ENCODE assay signal across 9 mouse cellular contexts in the genomic region with DNA sequence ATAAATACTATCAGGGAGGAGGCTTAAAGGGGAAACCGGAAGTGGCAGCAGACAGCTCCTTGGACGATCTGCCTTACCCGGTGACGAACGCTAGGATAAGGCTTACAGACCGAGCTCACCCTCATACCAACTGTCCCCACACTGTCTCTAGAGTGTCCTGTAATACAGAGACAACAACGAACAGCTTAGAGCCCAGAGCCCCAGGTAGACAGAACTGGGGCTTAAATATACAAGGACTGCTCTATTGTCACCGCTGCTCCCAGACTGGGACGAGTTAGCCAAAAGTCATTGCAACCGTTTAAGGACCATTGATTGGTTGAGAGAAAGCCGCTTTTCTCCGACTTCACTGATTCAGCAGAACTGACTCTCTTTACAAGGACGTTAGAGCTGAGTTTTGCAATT. TPM values are rescaled to one million over a fixed set of nuclear protein-coding genes. Genes with fewer than 3 reads are reported as not detected.
DNase-seq lines count a peak whose midpoint lies in the region; ATAC-seq and TF ChIP-seq lines count a peak whose summit lies in the region.
"Had no signal": no experiment of that assay in that cellular context is flagged by ENCODE, and none has a peak within 500 bp of the region (broad histone marks: within the 10 kb centered on the region; RNA-seq: fewer than 3 reads in every experiment).

No protein-coding gene starts in this region.

- no peak for TF ChIP-seq EP300 in liver, postnatal 0 days (IDR thresholded peaks at IDR 0.05; ENCODE audit: low read depth)

- peak overlapping the region; percentile 56 for H3K9ac ChIP-seq in heart, embryonic 14.5 days (ENCODE audit: low read length)
- H3K9ac ChIP-seq in forebrain, postnatal 0 days, result no peak overlapping the region
- H3K9ac ChIP-seq in liver, postnatal 0 days (replicated peaks), result peak overlapping the region; percentile 26; the same call in 1 of the 2 replicates

- peak overlapping the region; percentile 57 for H3K4me2 ChIP-seq in heart, embryonic 14.5 days (ENCODE audit: low read length)
- H3K4me2 ChIP-seq in forebrain, postnatal 0 days (ENCODE audit: low read depth), result peak overlapping the region; percentile 9; the same call in 1 of the 2 replicates
- peak overlapping the region; percentile 64 for H3K4me2 ChIP-seq in liver, postnatal 0 days (ENCODE audit: low read depth, low read length)

- H3K27me3 ChIP-seq in heart, embryonic 14.5 days (ENCODE audit: control insufficient read depth, insufficient read depth, low read length), result no peaks in the 10 kb centered on the region
- no peaks in the 10 kb centered on the region for H3K27me3 ChIP-seq in forebrain, postnatal 0 days (ENCODE audit: insufficient read depth, low read length)
- no peaks in the 10 kb centered on the region for H3K27me3 ChIP-seq in liver, postnatal 0 days (ENCODE audit: insufficient read depth, low read length)
- no peaks in the 10 kb centered on the region for H3K27me3 ChIP-seq in cerebellum, adult 2 months (ENCODE audit: control insufficient read depth, insufficient read depth, low read length)

- H3K4me3 ChIP-seq in heart, embryonic 14.5 days (ENCODE audit: control insufficient read depth in 1 of 2, insufficient read depth in 1 of 2, low read depth in 1 of 2, low read length in 2 of 2), result peak overlapping the region; percentile 23 to 36; a peak in 3 of 4 replicates
- no peak overlapping the region for H3K4me3 ChIP-seq in forebrain, postnatal 0 days (ENCODE audit: low read depth, low read length)
- peak overlapping the region; percentile 33 for H3K4me3 ChIP-seq in liver, postnatal 0 days (ENCODE audit: low read depth, low read length)
- no peak overlapping the region for H3K4me3 ChIP-seq in cerebellum, adult 2 months (replicated peaks; ENCODE audit: insufficient read depth, low read depth, low read length)

- TF ChIP-seq CTCF in forebrain, postnatal 0 days (IDR thresholded peaks at IDR 0.05; ENCODE audit: low read depth), result no peak
- TF ChIP-seq CTCF in liver, postnatal 0 days (IDR thresholded peaks at IDR 0.05; ENCODE audit: low read depth), result 0 out of 2 replicates have a peak, but pooled peaks have one; percentile 7
- TF ChIP-seq CTCF in cerebellum, adult 2 months (IDR thresholded peaks at IDR 0.05; ENCODE audit: borderline replicate concordance, insufficient read depth, low read depth, low read length), result no peak

- no peak overlapping the region; a peak in 1 of 4 replicates for H3K27ac ChIP-seq in heart, embryonic 14.5 days (replicated peaks in 1 of 2; ENCODE audit: control insufficient read depth in 1 of 2, insufficient read depth in 1 of 2, low read depth in 2 of 2, low read length in 2 of 2)
- no peak overlapping the region for H3K27ac ChIP-seq in forebrain, postnatal 0 days (ENCODE audit: low read depth, low read length)
- H3K27ac ChIP-seq in liver, postnatal 0 days (ENCODE audit: low read depth), result no peak overlapping the region
- H3K27ac ChIP-seq in cerebellum, adult 2 months (ENCODE audit: insufficient read depth, low read length), result no peak overlapping the region

- no peaks in the 10 kb centered on the region for H3K9me3 ChIP-seq in heart, embryonic 14.5 days (ENCODE audit: control insufficient read depth, low read length)
- H3K9me3 ChIP-seq in forebrain, postnatal 0 days (ENCODE audit: low read length), result no peaks in the 10 kb centered on the region
- H3K9me3 ChIP-seq in liver, postnatal 0 days (ENCODE audit: low read length), result no peaks in the 10 kb centered on the region

- ATAC-seq in heart, embryonic 14.5 days (ENCODE audit: insufficient number of reproducible peaks, insufficient read depth, low FRiP score, low read depth), result no peak
- no peak for ATAC-seq in forebrain, postnatal 0 days
- peak; percentile 45 for ATAC-seq in liver, postnatal 0 days

- DNase-seq in heart, adult 9 months (ENCODE audit: low spot score in 2 of 2), result no peak
- peak; percentile 10 for DNase-seq in ES-CJ7 (ENCODE audit: low read depth, low spot score)
- DNase-seq in forebrain, postnatal 0 days, result no peak
- DNase-seq in liver, postnatal 0 days, result no peak
- no peak for DNase-seq in layer of hippocampus, postnatal 25 days (ENCODE audit: extremely low spot score in 1 of 2, low spot score in 1 of 2)
- DNase-seq in urinary bladder, adult 18-20 months (ENCODE audit: low spot score in 2 of 2), result no peak
- DNase-seq in cerebellum, adult 2 months, result no peak
- DNase-seq: cerebellum, adult 8-10 months had no signal

- TF ChIP-seq POLR2A in cerebellum, adult 2 months (IDR thresholded peaks at IDR 0.05; ENCODE audit: borderline replicate concordance, insufficient read depth, low read length), result no peak

- H3K4me1 ChIP-seq in heart, embryonic 14.5 days (ENCODE audit: control insufficient read depth in 2 of 2, insufficient read depth in 2 of 2, low read length in 2 of 2), result peaks cover 10 to 14% of the 10 kb centered on the region in 2 experiments
- H3K4me1 ChIP-seq in forebrain, postnatal 0 days (ENCODE audit: insufficient read depth), result no peaks in the 10 kb centered on the region
- 0 out of 2 replicates have a peak, but pooled peaks cover 2% of the 10 kb centered on the region for H3K4me1 ChIP-seq in liver, postnatal 0 days (ENCODE audit: insufficient read depth)
- H3K4me1 ChIP-seq in cerebellum, adult 2 months (ENCODE audit: control insufficient read depth, insufficient read depth, low read length), result no peaks in the 10 kb centered on the region

- H3K36me3 ChIP-seq in heart, embryonic 14.5 days (ENCODE audit: control insufficient read depth, insufficient read depth, low read length), result no peaks in the 10 kb centered on the region
- H3K36me3 ChIP-seq in forebrain, postnatal 0 days (ENCODE audit: insufficient read depth), result no peaks in the 10 kb centered on the region
- H3K36me3 ChIP-seq in liver, postnatal 0 days (replicated peaks; ENCODE audit: insufficient read depth, low read length), result no peaks in the 10 kb centered on the region

- 34% methylated on average over 13 of the region's 13 CpGs for WGBS in heart, embryonic 14.5 days
- 53% methylated on average over 13 of the region's 13 CpGs for WGBS in forebrain, postnatal 0 days
- WGBS in liver, postnatal 0 days (ENCODE audit: insufficient replicate concordance), result 27% methylated on average over 13 of the region's 13 CpGs
- WGBS in cerebellum, adult 2 months, result 50% methylated on average over 13 of the region's 13 CpGs

RNA-seq across cellular contexts. Expression of gene Eml4, which starts 15.5 kb away (rescaled TPM):
- 16.9 and 20.7 TPM in 2 replicates for polyA plus RNA-seq in heart, embryonic 14.5 days (2014; fragmentation: Nextera tagmentation; extraction: Ambion mirVana)
- total RNA-seq in forebrain, postnatal 0 days (2014; rRNA removed), result 51.5 and 58.7 TPM in 2 replicates
- 12.9 and 20.0 TPM in 2 replicates for polyA plus RNA-seq in forebrain, postnatal 0 days (2015; fragmentation: Nextera tagmentation; extraction: Ambion mirVana)
- polyA plus RNA-seq in liver, postnatal 0 days (2015; fragmentation: Nextera tagmentation; extraction: Ambion mirVana), result 3.8 and 4.7 TPM in 2 replicates
- total RNA-seq in layer of hippocampus, postnatal 25 days (2021), result 10 to 100 TPM; 24.8 to 25.9 TPM
- polyA plus RNA-seq in cerebellum, adult 2 months (2012; rRNA removed), result 16.7 and 17.3 TPM in 2 replicates

Comparison
In these comparisons a context has a peak if more than half of its experiments do, and no peak if none do; other contexts are left out.
1. H3K4me2 ChIP-seq: peak in every context shown above with its lines; median percentile 64 in liver, postnatal 0 days; 57 in heart, embryonic 14.5 days; 9 in forebrain, postnatal 0 days.
2. H3K4me3 ChIP-seq: peak in heart, embryonic 14.5 days (2 of 2) and liver, postnatal 0 days (single experiment); none in forebrain, postnatal 0 days (single experiment) and cerebellum, adult 2 months (single experiment).